Mouse (Mus musculus): ENCODE measurements at regions not wholly inside any gene's neighbourhood (a gene's known extent, or its start where the extent isn't known, plus 50 kb on each side); places are given as distances from the start of the nearest gene placed in this dataset.

DNA sequence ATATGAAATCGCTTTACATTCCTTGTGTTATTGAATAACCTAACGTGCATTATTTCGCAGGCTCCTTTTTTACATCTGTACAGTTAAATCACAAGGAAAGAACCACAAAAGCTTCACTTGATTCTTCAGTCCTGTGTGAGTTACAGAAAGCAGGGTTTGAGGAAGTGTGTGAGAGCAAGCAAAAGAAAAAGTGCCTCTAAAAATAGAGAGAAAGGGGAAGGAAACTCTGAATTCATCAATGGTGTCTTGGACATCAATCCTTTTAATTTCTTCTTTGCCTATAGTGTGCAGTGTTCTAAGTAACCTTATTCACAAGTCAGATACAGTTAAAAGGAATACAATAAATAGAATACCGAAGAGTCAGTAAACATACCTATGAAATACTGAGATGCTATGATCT, 785.7 kb upstream of the 4930412O13Rik start:
- Histone ChIP-seq H3K9ac (ENCODE audit: control insufficient read depth, low read depth, low read length, poor library complexity, severe bottlenecking) (no peak overlapping the region), H3K79me2 (ENCODE audit: control insufficient read depth, insufficient read depth, low read length, poor library complexity) (no peaks in the 10 kb centered on the region), H3K9me3 (replicated peaks; ENCODE audit: insufficient read depth, low read length) (no peaks in the 10 kb centered on the region), H3K36me3 (ENCODE audit: control insufficient read depth in 1 of 2, insufficient read depth in 2 of 2, low read length in 2 of 2) (no peaks in the 10 kb centered on the region), H3K4me1 (ENCODE audit: control insufficient read depth in 1 of 2, insufficient read depth in 2 of 2, low read length in 2 of 2) (no peaks in the 10 kb centered on the region), H3K4me3 (ENCODE audit: control insufficient read depth in 1 of 2, insufficient read depth in 1 of 2, low read depth in 2 of 2, low read length in 2 of 2) (no peak overlapping the region), H3K27ac (ENCODE audit: control insufficient read depth, low read depth, low read length) (no peak overlapping the region), H3K27me3 (ENCODE audit: control insufficient read depth in 1 of 2, insufficient read depth in 2 of 2, low read length in 2 of 2) (no peaks in the 10 kb centered on the region; a peak in 1 of 4 replicates)
- no peak for DNase-seq (ENCODE audit: low read depth, low spot score)
- TF ChIP-seq MAZ (IDR thresholded peaks at IDR 0.05; ENCODE audit: low read depth, low read length), result no peak
- no peak for TF ChIP-seq RAD21 (IDR thresholded peaks at IDR 0.05; ENCODE audit: low read depth, low read length)
- TF ChIP-seq TBP (IDR thresholded peaks at IDR 0.05; ENCODE audit: low read depth, low read length), result no peak
- no peak for TF ChIP-seq ZC3H11A (IDR thresholded peaks at IDR 0.05; ENCODE audit: low read depth, low read length)
- no peak for TF ChIP-seq GABPA (IDR thresholded peaks at IDR 0.05; ENCODE audit: low read depth, low read length)
- TF ChIP-seq ZKSCAN1 (IDR thresholded peaks at IDR 0.05; ENCODE audit: low read depth, low read length), result no peak
- TF ChIP-seq KAT2A (conservative IDR thresholded peaks at IDR 0.05; ENCODE audit: low read depth, low read length), result no peak
- no peak for TF ChIP-seq ETS1 (IDR thresholded peaks at IDR 0.05; ENCODE audit: low read depth, low read length)
- TF ChIP-seq CHD1 (IDR thresholded peaks at IDR 0.05; ENCODE audit: low read depth, low read length), result no peak
- no peak for TF ChIP-seq USF1 (IDR thresholded peaks at IDR 0.05; ENCODE audit: low read depth, low read length)
- no peak for TF ChIP-seq NRF1 (IDR thresholded peaks at IDR 0.05; ENCODE audit: insufficient read depth, low read depth, low read length, poor library complexity, severe bottlenecking)
- no peak for TF ChIP-seq MEF2A (IDR thresholded peaks at IDR 0.05; ENCODE audit: extremely low read depth, insufficient replicate concordance, low read depth, low read length, poor library complexity, severe bottlenecking)
- no peak for TF ChIP-seq GATA1 (IDR thresholded peaks at IDR 0.05; ENCODE audit: low read depth, low read length)
- TF ChIP-seq MYC (IDR thresholded peaks at IDR 0.05; ENCODE audit: low read depth, low read length), result no peak
- TF ChIP-seq SMC3 (IDR thresholded peaks at IDR 0.05; ENCODE audit: low read depth, low read length), result no peak
- TF ChIP-seq BHLHE40 (IDR thresholded peaks at IDR 0.05; ENCODE audit: borderline replicate concordance, low read depth, low read length), result no peak
- TF ChIP-seq MAX (IDR thresholded peaks at IDR 0.05; ENCODE audit: low read length), result no peak
- no peak for TF ChIP-seq MXI1 (IDR thresholded peaks at IDR 0.05; ENCODE audit: low read depth, low read length)

- Histone ChIP-seq H3K9ac (ENCODE audit: control insufficient read depth, low read depth, low read length, poor library complexity, severe bottlenecking) (no peak overlapping the region), H3K4me3 (ENCODE audit: control insufficient read depth in 1 of 2, insufficient read depth in 1 of 2, low read depth in 2 of 2, low read length in 2 of 2) (no peak overlapping the region), H3K79me2 (ENCODE audit: control insufficient read depth, insufficient read depth, low read length, poor library complexity) (no peaks in the 10 kb centered on the region), H3K27ac (ENCODE audit: control insufficient read depth, low read depth, low read length) (no peak overlapping the region), H3K4me1 (ENCODE audit: control insufficient read depth in 1 of 2, insufficient read depth in 2 of 2, low read length in 2 of 2) (no peaks in the 10 kb centered on the region), H3K36me3 (ENCODE audit: control insufficient read depth in 1 of 2, insufficient read depth in 2 of 2, low read length in 2 of 2) (no peaks in the 10 kb centered on the region), H3K27me3 (ENCODE audit: control insufficient read depth in 1 of 2, insufficient read depth in 2 of 2, low read length in 2 of 2) (no peaks in the 10 kb centered on the region), H3K9me3 (replicated peaks; ENCODE audit: insufficient read depth, low read length) (no peaks in the 10 kb centered on the region)
- TF ChIP-seq ZKSCAN1 (IDR thresholded peaks at IDR 0.05; ENCODE audit: low read depth, low read length), result no peak
- no peak for TF ChIP-seq JUND (IDR thresholded peaks at IDR 0.05; ENCODE audit: low read depth, low read length)
- no peak for TF ChIP-seq ZNF384 (IDR thresholded peaks at IDR 0.05; ENCODE audit: low read depth, low read length)
- TF ChIP-seq HCFC1 (IDR thresholded peaks at IDR 0.05; ENCODE audit: low read depth, low read length), result no peak
- TF ChIP-seq MAX (IDR thresholded peaks at IDR 0.05; ENCODE audit: low read length), result no peak
- no peak for TF ChIP-seq NELFE (IDR thresholded peaks at IDR 0.05; ENCODE audit: low read depth, low read length)
- TF ChIP-seq BHLHE40 (IDR thresholded peaks at IDR 0.05; ENCODE audit: borderline replicate concordance, low read depth, low read length), result no peak
- TF ChIP-seq RAD21 (IDR thresholded peaks at IDR 0.05; ENCODE audit: low read depth, low read length), result no peak
- no peak for TF ChIP-seq SIN3A (IDR thresholded peaks at IDR 0.05; ENCODE audit: low read length)
- TF ChIP-seq MAFK (IDR thresholded peaks at IDR 0.05; ENCODE audit: borderline replicate concordance, low read depth, low read length), result no peak
- TF ChIP-seq USF2 (IDR thresholded peaks at IDR 0.05; ENCODE audit: borderline replicate concordance in 1 of 2, insufficient read depth in 1 of 2, low read depth in 1 of 2, low read length in 2 of 2), result no peak
- no peak for TF ChIP-seq SMC3 (IDR thresholded peaks at IDR 0.05; ENCODE audit: low read depth, low read length)
- TF ChIP-seq EP300 (IDR thresholded peaks at IDR 0.05; ENCODE audit: low read depth in 1 of 2, low read length in 2 of 2), result no peak
- no peak for TF ChIP-seq GATA1 (IDR thresholded peaks at IDR 0.05; ENCODE audit: low read depth, low read length)
- TF ChIP-seq MEF2A (IDR thresholded peaks at IDR 0.05; ENCODE audit: extremely low read depth, insufficient replicate concordance, low read depth, low read length, poor library complexity, severe bottlenecking), result no peak
- TF ChIP-seq ELF1 (IDR thresholded peaks at IDR 0.05; ENCODE audit: low read depth, low read length), result no peak
- TF ChIP-seq NRF1 (IDR thresholded peaks at IDR 0.05; ENCODE audit: insufficient read depth, low read depth, low read length, poor library complexity, severe bottlenecking), result no peak
- TF ChIP-seq USF1 (IDR thresholded peaks at IDR 0.05; ENCODE audit: low read depth, low read length), result no peak
- TF ChIP-seq TCF12 (IDR thresholded peaks at IDR 0.05; ENCODE audit: low read depth, low read length), result no peak
- DNase-seq (ENCODE audit: low read depth, low spot score), result no peak
Measured at GRCm38 (mm10) chr2:9116697-9117096, 764.4 kb upstream of the 4930412O13Rik start.
